Mouse (Mus musculus): ENCODE results near the gene Tchp. TPM values are rescaled to one million over a fixed set of nuclear protein-coding genes. Genes with fewer than 3 reads are reported as not detected.

The Tchp gene
- polyA plus RNA-seq (2012; ENCODE audit: low replicate concordance): 17.4 and 36.8 TPM in 2 replicates

DNA sequence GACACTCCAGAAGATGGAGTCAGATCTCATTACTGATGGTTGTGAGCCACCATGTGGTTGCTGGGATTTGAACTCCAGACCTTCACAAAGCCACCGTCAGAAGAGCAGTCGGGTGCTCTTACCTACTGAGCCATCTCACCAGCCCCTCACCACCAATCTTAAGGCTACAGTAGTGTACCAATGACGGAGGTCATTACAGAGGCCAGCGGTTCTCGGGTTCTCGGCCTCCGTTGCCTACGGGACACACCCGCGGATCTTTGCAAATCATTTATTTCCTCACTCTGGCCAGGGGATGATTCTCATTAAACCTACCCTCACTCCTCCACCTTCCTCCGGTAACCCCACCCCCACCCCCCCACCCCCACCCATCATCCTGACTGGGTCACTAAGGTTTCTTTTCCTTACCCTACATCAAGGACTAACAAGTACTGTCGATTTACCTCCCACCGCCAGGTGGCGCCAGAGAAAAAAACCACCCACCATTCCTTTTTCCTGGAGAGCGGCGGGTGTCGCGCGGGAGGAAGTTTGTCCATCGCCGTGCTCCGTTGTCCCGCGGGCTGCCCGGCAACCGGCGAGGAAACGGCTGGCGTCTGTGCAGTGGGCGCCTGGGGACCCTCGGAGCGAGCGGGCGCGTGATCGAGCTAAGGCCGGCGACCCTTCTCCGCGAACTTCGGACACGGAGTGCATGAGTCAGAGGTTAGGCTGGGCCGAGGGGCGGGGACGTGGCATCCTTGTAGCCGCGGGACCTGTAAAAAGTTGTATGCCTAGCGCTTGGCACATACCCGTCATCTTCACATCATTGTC lies at the start of gene Tchp:
TSS of gene Tchp (plus strand) at position 496 of the 804 bp plus-strand sequence.

DNA sequence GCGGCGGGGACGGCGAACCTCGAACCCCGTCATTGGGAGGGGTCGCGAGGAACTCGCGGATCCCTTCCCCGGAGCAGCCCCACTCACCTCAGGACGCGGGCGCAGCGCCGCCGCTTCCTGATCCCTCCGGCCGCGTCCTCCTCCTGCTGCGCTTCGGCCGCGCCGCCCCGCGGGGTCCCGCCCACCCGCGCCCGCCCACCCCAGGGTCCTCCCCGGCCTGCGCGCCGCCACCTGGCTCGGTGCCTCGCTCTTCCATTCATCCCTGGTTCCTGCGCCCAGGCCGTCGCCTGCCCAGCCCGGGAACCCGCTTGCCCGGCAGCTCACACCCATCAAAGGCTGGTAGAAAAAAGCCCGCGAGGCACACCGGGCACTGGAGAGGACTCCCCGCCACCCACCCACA lies 49.3 kb upstream of the Tchp start, which contains the start of gene Trpv4:
TSS of gene Trpv4 (minus strand) at position 167 of the 400 bp plus-strand sequence.

DNA sequence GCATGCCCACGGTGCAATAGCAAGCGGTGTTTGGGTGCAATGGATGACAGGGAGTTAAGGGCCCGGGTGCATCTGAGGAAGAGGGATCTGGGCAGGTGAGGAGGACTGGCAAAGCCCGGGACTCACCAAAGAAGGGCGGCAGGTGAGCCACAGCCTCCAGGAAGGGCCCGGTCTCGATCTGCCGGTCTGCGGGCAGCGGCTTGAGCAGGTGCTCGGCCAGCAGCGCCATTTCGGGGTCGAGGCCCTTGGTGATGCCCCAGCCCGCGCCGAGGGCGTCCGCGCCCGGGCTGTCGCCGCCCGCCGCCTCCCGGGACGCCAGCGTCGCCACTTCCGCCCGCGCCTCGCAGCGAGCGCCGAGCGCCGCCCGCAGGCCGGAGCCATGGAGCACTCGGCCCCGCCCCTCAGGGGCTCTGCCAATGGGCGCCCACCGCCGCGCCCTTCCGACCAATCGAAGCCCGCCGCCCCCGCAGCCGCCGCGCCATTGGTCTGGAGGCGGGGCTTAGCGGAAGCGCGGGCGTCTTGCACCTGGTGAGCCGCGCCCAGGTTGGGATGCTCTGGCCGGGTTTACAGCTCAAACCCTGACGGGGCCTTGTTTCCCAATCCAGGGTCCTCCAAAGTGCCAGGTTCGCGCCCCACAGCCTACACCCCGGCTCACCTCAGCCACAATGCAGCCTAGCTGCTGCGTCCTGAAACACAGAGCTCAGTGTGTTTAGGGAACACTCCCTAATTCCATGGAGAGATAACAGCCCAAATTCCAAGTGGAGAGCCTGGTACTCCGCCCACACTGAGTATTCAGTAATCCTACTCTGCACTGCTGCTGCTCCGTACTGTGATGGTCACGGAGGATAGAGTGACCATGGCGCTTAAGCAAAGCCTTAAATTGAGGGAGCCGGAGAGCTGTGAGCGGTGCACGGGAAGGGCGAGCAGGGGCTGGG lies 16.7 kb upstream of the Tchp start, which contains the start of gene Gltp:
TSS of gene Gltp (minus strand) at position 352 of the 935 bp plus-strand sequence.

Other genes starting within 250 kb of the Tchp start
- gene Fam222a, start 139.7 kb upstream of the Tchp start, polyA plus RNA-seq (2012; ENCODE audit: low replicate concordance): 13.4 and 20.8 TPM in 2 replicates
- 1.7 and 2.4 TPM in 2 replicates for gene Trpv4, start 49.3 kb upstream of the Tchp start, polyA plus RNA-seq (2012; ENCODE audit: low replicate concordance)
- gene Gltp, start 16.8 kb upstream of the Tchp start, polyA plus RNA-seq (2012; ENCODE audit: low replicate concordance): 130 and 165 TPM in 2 replicates
- 305 and 353 TPM in 2 replicates for gene Ankrd13a, start 66.9 kb downstream of the Tchp start, polyA plus RNA-seq (2012; ENCODE audit: low replicate concordance)
- 211 and 265 TPM in 2 replicates for gene Git2, start 67.8 kb downstream of the Tchp start, polyA plus RNA-seq (2012; ENCODE audit: low replicate concordance)
- gene 1500011B03Rik, start 115.7 kb downstream of the Tchp start, polyA plus RNA-seq (2012; ENCODE audit: low replicate concordance): 83.2 and 99.6 TPM in 2 replicates
- not detected in 2 replicates for gene 4930519G04Rik, start 145.9 kb downstream of the Tchp start, polyA plus RNA-seq (2012; ENCODE audit: low replicate concordance)
- gene Gm9936, start 150.9 kb downstream of the Tchp start, polyA plus RNA-seq (2012; ENCODE audit: low replicate concordance): not detected in 2 replicates
- 0.67 and 0.83 TPM in 2 replicates for gene Oasl2, start 189.2 kb downstream of the Tchp start, polyA plus RNA-seq (2012; ENCODE audit: low replicate concordance)
- 23.9 and 25.0 TPM in 2 replicates for gene Oasl1, start 215.5 kb downstream of the Tchp start, polyA plus RNA-seq (2012; ENCODE audit: low replicate concordance)
- 39.5 and 52.5 TPM in 2 replicates for gene 2210016L21Rik, start 234.4 kb downstream of the Tchp start, polyA plus RNA-seq (2012; ENCODE audit: low replicate concordance)

All from hematopoietic multipotent progenitor cell, adult 10-12 weeks (in vitro differentiated cells).